ENCODE assay signal across 11 mouse cellular contexts in the genomic region with DNA sequence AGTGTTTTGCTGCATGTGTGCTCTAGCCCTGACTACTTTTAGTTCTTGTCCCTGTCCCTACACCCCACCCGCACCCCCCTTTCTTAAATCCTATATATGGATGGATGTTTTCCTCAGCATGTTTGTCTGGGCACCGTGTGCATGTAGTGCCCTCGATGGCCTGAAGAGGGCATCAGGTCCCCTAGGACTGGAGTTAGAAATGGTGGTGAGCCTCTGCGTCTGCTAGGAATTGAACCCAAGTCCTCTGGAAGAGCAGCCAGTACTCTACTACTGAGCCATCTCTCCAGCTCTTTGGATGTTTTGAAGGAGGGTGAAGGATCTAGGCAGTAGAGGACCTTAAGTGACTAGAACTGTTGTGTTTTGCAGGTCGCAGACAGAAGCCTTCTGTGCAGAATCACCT. TPM values are rescaled to one million over a fixed set of nuclear protein-coding genes. Genes with fewer than 3 reads are reported as not detected.
A peak's percentile ranks its signal among the peaks of the same experiment; 100 is the strongest.
DNase-seq lines count a peak whose midpoint lies in the region; ATAC-seq and TF ChIP-seq lines count a peak whose summit lies in the region.
"Had no signal": no experiment of that assay in that cellular context is flagged by ENCODE, and none has a peak within 500 bp of the region (broad histone marks: within the 10 kb centered on the region; RNA-seq: fewer than 3 reads in every experiment).

No protein-coding gene starts in this region.

- H3K4me3 ChIP-seq in forebrain, postnatal 0 days (ENCODE audit: low read depth, low read length): no peak overlapping the region
- no peak overlapping the region for H3K4me3 ChIP-seq in forebrain, embryonic 14.5 days (ENCODE audit: low read depth, low read length)
- no peak overlapping the region for H3K4me3 ChIP-seq in lung, adult 2 months (replicated peaks; ENCODE audit: extremely low read depth, low read depth, low read length)
- no peak overlapping the region for H3K4me3 ChIP-seq in midbrain, embryonic 10.5 days
- H3K4me3 ChIP-seq: embryonic facial prominence, embryonic 15.5 days; kidney, embryonic 15.5 days had no signal

- H3K36me3 ChIP-seq in forebrain, postnatal 0 days (ENCODE audit: insufficient read depth): peaks cover 43% of the 10 kb centered on the region
- peaks cover 57% of the 10 kb centered on the region for H3K36me3 ChIP-seq in forebrain, embryonic 14.5 days (ENCODE audit: control insufficient read depth, insufficient read depth, low read length)
- H3K36me3 ChIP-seq in midbrain, embryonic 10.5 days: peaks cover 49% of the 10 kb centered on the region

- no peak for DNase-seq in forebrain, postnatal 0 days
- DNase-seq in forebrain, embryonic 14.5 days (ENCODE audit: low spot score): no peak
- no peak for DNase-seq in lung, adult 2 months
- DNase-seq in lung, postnatal 10 days: no peak
- DNase-seq in Patski (ENCODE audit: low read depth, low spot score): no peak
- DNase-seq in naive thymus-derived CD4-positive, alpha-beta T cell, adult 2 months (ENCODE audit: low read depth): peak; percentile 58
- DNase-seq in layer of hippocampus, postnatal 25 days (ENCODE audit: extremely low spot score in 1 of 2, low spot score in 1 of 2): no peak
- DNase-seq in midbrain, embryonic 10.5 days (ENCODE audit: low spot score): no peak
- DNase-seq: right cerebral cortex, postnatal 4 days had no signal

- CTCF ChIA-PET in Patski (lab: Charles Lee): interaction anchor here (1.2 to 1.8 kb wide), 5 partner anchors 10 to 235 kb away, joined by 3 to 6 read pairs (median 3); no protein-coding TSS in a partner anchor

- ATAC-seq in forebrain, postnatal 0 days: no peak
- no peak for ATAC-seq in forebrain, embryonic 14.5 days
- ATAC-seq in Patski: no peak

- H3K9me3 ChIP-seq in forebrain, postnatal 0 days (ENCODE audit: low read length): no peaks in the 10 kb centered on the region
- H3K9me3 ChIP-seq in forebrain, embryonic 14.5 days (replicated peaks; ENCODE audit: control insufficient read depth, low read length): no peaks in the 10 kb centered on the region
- H3K9me3 ChIP-seq in midbrain, embryonic 10.5 days (replicated peaks): no peaks in the 10 kb centered on the region
- H3K9me3 ChIP-seq: embryonic facial prominence, embryonic 15.5 days; kidney, embryonic 15.5 days had no signal

- in situ Hi-C loops in Patski (cut with MboI; ENCODE audit: low pct_unique_long_range_greater_than_20kb): no loop called here

- no peak overlapping the region for H3K27ac ChIP-seq in forebrain, postnatal 0 days (ENCODE audit: low read depth, low read length)
- no peak overlapping the region for H3K27ac ChIP-seq in forebrain, embryonic 14.5 days (ENCODE audit: low read depth, low read length)
- no peak overlapping the region for H3K27ac ChIP-seq in midbrain, embryonic 10.5 days (replicated peaks)
- H3K27ac ChIP-seq: embryonic facial prominence, embryonic 15.5 days; kidney, embryonic 15.5 days had no signal

- peak; percentile 29; the same call in 1 of the 2 replicates for TF ChIP-seq CTCF in forebrain, postnatal 0 days (IDR thresholded peaks at IDR 0.05; ENCODE audit: low read depth)
- peak; percentile 61 for TF ChIP-seq CTCF in lung, adult 2 months (IDR thresholded peaks at IDR 0.05; ENCODE audit: insufficient read depth, low read length)
- TF ChIP-seq CTCF in Patski (IDR thresholded peaks at IDR 0.05): peak; percentile 56

- no peak overlapping the region for H3K4me2 ChIP-seq in forebrain, postnatal 0 days (ENCODE audit: low read depth)
- H3K4me2 ChIP-seq in forebrain, embryonic 14.5 days (ENCODE audit: low read length): no peak overlapping the region
- H3K4me2 ChIP-seq: embryonic facial prominence, embryonic 15.5 days; kidney, embryonic 15.5 days had no signal

- 96% methylated on average over 5 of the region's 5 CpGs for WGBS in forebrain, postnatal 0 days
- WGBS in forebrain, embryonic 14.5 days: 93% methylated on average over 5 of the region's 5 CpGs
- 87% methylated on average over 5 of the region's 5 CpGs for WGBS in lung, adult 2 months
- 88% methylated on average over 5 of the region's 5 CpGs for WGBS in midbrain, embryonic 10.5 days

- H3K4me1 ChIP-seq in forebrain, postnatal 0 days (ENCODE audit: insufficient read depth): no peaks in the 10 kb centered on the region
- no peaks in the 10 kb centered on the region for H3K4me1 ChIP-seq in forebrain, embryonic 14.5 days (ENCODE audit: control insufficient read depth, insufficient read depth, low read length)
- H3K4me1 ChIP-seq in lung, adult 2 months (ENCODE audit: control insufficient read depth, insufficient read depth, low read length): peaks cover 3% of the 10 kb centered on the region; the same call in 1 of the 2 replicates
- H3K4me1 ChIP-seq in midbrain, embryonic 10.5 days: no peaks in the 10 kb centered on the region
- H3K4me1 ChIP-seq: embryonic facial prominence, embryonic 15.5 days had no signal

- H3K9ac ChIP-seq in forebrain, postnatal 0 days: no peak overlapping the region
- H3K9ac ChIP-seq in forebrain, embryonic 14.5 days (ENCODE audit: low read length): no peak overlapping the region
- H3K9ac ChIP-seq: embryonic facial prominence, embryonic 15.5 days; kidney, embryonic 15.5 days had no signal

- POLR2A ChIA-PET in Patski (lab: Charles Lee): no interaction called here

- no peaks in the 10 kb centered on the region for H3K27me3 ChIP-seq in forebrain, postnatal 0 days (ENCODE audit: insufficient read depth, low read length)
- no peaks in the 10 kb centered on the region for H3K27me3 ChIP-seq in forebrain, embryonic 14.5 days (replicated peaks; ENCODE audit: control insufficient read depth, insufficient read depth, low read length)
- no peaks in the 10 kb centered on the region for H3K27me3 ChIP-seq in Patski
- H3K27me3 ChIP-seq in midbrain, embryonic 10.5 days (ENCODE audit: low read depth, poor library complexity, severe bottlenecking): no peaks in the 10 kb centered on the region
- H3K27me3 ChIP-seq: embryonic facial prominence, embryonic 15.5 days; kidney, embryonic 15.5 days had no signal

- no peak for TF ChIP-seq POLR2A in lung, adult 2 months (IDR thresholded peaks at IDR 0.05; ENCODE audit: borderline replicate concordance, extremely low read depth, low read depth, low read length)

RNA-seq across cellular contexts. Expression of a gene that starts 16.6 kb away (rescaled TPM):
- total RNA-seq in forebrain, postnatal 0 days (2014; rRNA removed): 26.0 and 31.4 TPM in 2 replicates
- polyA plus RNA-seq in forebrain, postnatal 0 days (2015; fragmentation: Nextera tagmentation; extraction: Ambion mirVana): 7.2 and 11.0 TPM in 2 replicates
- 10.0 and 12.8 TPM in 2 replicates for polyA plus RNA-seq in forebrain, embryonic 14.5 days (2014; fragmentation: Nextera tagmentation; extraction: Ambion mirVana)
- 5.7 and 10.5 TPM in 2 replicates for polyA plus RNA-seq in lung, adult 2 months (2012; rRNA removed)
- polyA plus RNA-seq in Patski (2021): 23.9 TPM
- 10 to 100 TPM; 69.0 to 70.2 TPM for total RNA-seq in layer of hippocampus, postnatal 25 days (2021)
- polyA plus RNA-seq in midbrain, embryonic 10.5 days (2016; fragmentation: Nextera tagmentation; extraction: Ambion mirVana): 3.5 and 3.8 TPM in 2 replicates

RNA-seq across cellular contexts. Expression of a gene that starts 35.8 kb away (rescaled TPM):
- total RNA-seq in forebrain, postnatal 0 days (2014; rRNA removed): 60.2 and 71.9 TPM in 2 replicates
- 106 and 139 TPM in 2 replicates for polyA plus RNA-seq in forebrain, postnatal 0 days (2015; fragmentation: Nextera tagmentation; extraction: Ambion mirVana)
- 154 and 185 TPM in 2 replicates for polyA plus RNA-seq in forebrain, embryonic 14.5 days (2014; fragmentation: Nextera tagmentation; extraction: Ambion mirVana)
- 194 and 219 TPM in 2 replicates for polyA plus RNA-seq in lung, adult 2 months (2012; rRNA removed)
- 305 TPM for polyA plus RNA-seq in Patski (2021)
- total RNA-seq in layer of hippocampus, postnatal 25 days (2021): 10 to 100 TPM; 42.8 to 55.1 TPM
- polyA plus RNA-seq in midbrain, embryonic 10.5 days (2016; fragmentation: Nextera tagmentation; extraction: Ambion mirVana): 117 and 122 TPM in 2 replicates
